Mouse (Mus musculus): ENCODE measurements around the gene Cadps. TPM values are rescaled to one million over a fixed set of nuclear protein-coding genes. Genes with fewer than 3 reads are reported as not detected.

The Cadps gene
- 5.5 and 6.0 TPM in 2 replicates for polyA plus RNA-seq (2012; rRNA removed)

DNA sequence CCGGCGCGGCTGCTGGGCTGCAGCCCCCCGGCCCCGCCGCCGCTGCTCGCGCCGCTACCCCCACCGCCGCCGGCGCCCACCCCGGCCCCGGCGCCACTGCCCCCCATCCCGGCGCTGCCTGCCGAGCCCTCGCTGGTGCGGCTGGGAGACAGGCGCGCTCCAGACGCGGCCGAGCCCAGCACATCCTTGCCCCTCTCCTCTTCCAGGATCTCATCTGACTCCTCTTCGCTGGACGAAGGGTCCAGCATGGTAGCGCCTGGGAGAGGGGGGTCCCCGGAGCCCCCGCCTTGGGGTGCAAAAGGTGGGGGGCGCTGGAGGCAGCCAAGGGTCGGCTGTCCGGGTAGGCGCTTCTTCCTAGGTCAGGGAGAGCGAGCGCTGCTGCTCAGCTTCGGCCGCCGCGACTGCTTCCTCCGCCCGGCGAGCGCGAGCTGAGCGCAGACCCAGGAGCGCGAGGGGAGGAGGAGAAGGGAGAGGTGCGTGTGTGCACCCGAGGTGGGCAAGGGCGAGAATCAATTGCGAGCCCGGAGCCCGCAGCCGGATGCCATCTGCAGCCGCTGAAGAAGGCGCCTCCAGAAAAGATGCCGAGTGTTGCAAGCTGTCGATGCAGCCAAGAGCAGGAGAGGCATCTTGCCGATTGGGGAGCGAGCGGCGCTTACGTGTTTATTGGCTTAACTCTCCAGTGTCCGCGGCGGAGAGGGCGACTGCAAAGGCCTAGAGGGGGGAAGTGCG, at the start of gene Cadps:
TSS of gene Cadps (minus strand) at position 589 of the 729 bp plus-strand sequence.
- H3K36me3 ChIP-seq (ENCODE audit: control insufficient read depth, insufficient read depth, low read length), result no peaks in the 10 kb centered on the region
- 5% methylated on average over 70 of the region's 71 CpGs for WGBS

DNA sequence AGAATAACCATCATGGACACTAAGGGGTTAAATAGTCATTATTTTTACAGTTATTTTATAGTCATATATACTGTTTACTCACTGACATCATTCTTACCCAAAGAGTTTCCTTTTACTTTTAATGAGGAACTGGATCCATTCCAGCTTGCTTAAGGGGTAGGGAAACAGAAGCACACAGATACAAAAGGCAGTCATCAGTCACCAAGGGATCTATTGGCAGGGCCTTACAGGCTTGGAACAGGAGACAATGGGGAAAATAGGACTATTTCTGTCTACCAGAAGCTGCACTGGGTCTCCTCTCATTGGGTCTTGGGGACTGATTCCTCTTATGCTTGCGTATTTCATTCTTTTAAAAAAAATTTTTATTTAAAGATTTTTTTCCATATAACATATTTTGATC, 46.7 kb upstream of the Cadps start:
- DNase-seq, result no peak
- Histone ChIP-seq H3K4me3 (ENCODE audit: control insufficient read depth, insufficient read depth, low read length) (no peak overlapping the region), H3K36me3 (ENCODE audit: control insufficient read depth, insufficient read depth, low read length) (no peaks in the 10 kb centered on the region), H3K27me3 (ENCODE audit: control insufficient read depth, insufficient read depth, low read length) (no peaks in the 10 kb centered on the region), H3K27ac (ENCODE audit: control insufficient read depth, insufficient read depth, low read length) (no peak overlapping the region), H3K4me1 (replicated peaks; ENCODE audit: control insufficient read depth, insufficient read depth, low read length) (no peaks in the 10 kb centered on the region)
- whole genome bisulfite sequencing, result 95% methylated on average over 1 of the region's 1 CpGs
- TF ChIP-seq POLR2A (IDR thresholded peaks at IDR 0.05; ENCODE audit: control insufficient read depth, extremely low read depth, insufficient read depth, low read length, poor library complexity) (no peak), CTCF (IDR thresholded peaks at IDR 0.05; ENCODE audit: borderline replicate concordance, control insufficient read depth, extremely low read depth, insufficient read depth, low read length, poor library complexity) (no peak)

More for the DNA sequence above, at the start of gene Cadps:
- no peak within 1 kb of the TSS for H3K27ac ChIP-seq (ENCODE audit: control insufficient read depth, insufficient read depth, low read length)
- no peaks in the 10 kb centered on the region for H3K4me1 ChIP-seq (replicated peaks; ENCODE audit: control insufficient read depth, insufficient read depth, low read length)
- peak; percentile 1 for DNase-seq
- TF ChIP-seq CTCF (IDR thresholded peaks at IDR 0.05; ENCODE audit: borderline replicate concordance, control insufficient read depth, extremely low read depth, insufficient read depth, low read length, poor library complexity) (no peak), POLR2A (IDR thresholded peaks at IDR 0.05; ENCODE audit: control insufficient read depth, extremely low read depth, insufficient read depth, low read length, poor library complexity) (no peak)
- H3K27me3 ChIP-seq (ENCODE audit: control insufficient read depth, insufficient read depth, low read length), result no peaks in the 10 kb centered on the region
- no peak within 1 kb of the TSS for H3K4me3 ChIP-seq (ENCODE audit: control insufficient read depth, insufficient read depth, low read length)

GRCm38 (mm10) chr14:12865258-12865657, 42.4 kb upstream of the Cadps start:
- H3K27me3 ChIP-seq (ENCODE audit: control insufficient read depth, insufficient read depth, low read length), result no peaks in the 10 kb centered on the region
- no peaks in the 10 kb centered on the region for H3K36me3 ChIP-seq (ENCODE audit: control insufficient read depth, insufficient read depth, low read length)
- no peak for DNase-seq
- H3K27ac ChIP-seq (ENCODE audit: control insufficient read depth, insufficient read depth, low read length), result no peak overlapping the region
- no peak for TF ChIP-seq POLR2A (IDR thresholded peaks at IDR 0.05; ENCODE audit: control insufficient read depth, extremely low read depth, insufficient read depth, low read length, poor library complexity)
- no peak for TF ChIP-seq CTCF (IDR thresholded peaks at IDR 0.05; ENCODE audit: borderline replicate concordance, control insufficient read depth, extremely low read depth, insufficient read depth, low read length, poor library complexity)
- no peaks in the 10 kb centered on the region for H3K4me1 ChIP-seq (replicated peaks; ENCODE audit: control insufficient read depth, insufficient read depth, low read length)
- 70% methylated on average over 2 of the region's 2 CpGs for WGBS
- no peak overlapping the region for H3K4me3 ChIP-seq (ENCODE audit: control insufficient read depth, insufficient read depth, low read length)

DNA sequence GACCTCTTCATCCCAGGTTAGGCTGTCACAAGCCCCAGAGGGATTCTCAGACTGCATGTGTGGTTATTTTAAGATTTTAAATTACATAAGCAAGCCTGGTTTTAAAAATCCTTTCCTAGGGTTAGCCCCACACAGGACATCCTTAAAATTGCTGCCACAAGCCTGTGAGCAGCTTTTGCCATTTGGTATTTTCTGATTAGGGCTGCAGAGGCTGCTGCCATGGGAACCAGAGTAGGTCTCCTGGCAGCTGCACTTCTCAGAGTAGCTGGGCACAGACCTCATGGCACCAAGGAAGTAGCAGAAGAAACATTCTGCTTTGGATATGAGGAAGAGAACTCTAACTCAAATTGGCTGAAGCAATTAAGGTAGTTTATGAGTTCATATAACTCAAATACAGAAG, 21.0 kb upstream of the Cadps start:
- no peak for DNase-seq
- TF ChIP-seq POLR2A (IDR thresholded peaks at IDR 0.05; ENCODE audit: control insufficient read depth, extremely low read depth, insufficient read depth, low read length, poor library complexity) (no peak), CTCF (IDR thresholded peaks at IDR 0.05; ENCODE audit: borderline replicate concordance, control insufficient read depth, extremely low read depth, insufficient read depth, low read length, poor library complexity) (no peak)
- H3K27me3 ChIP-seq (ENCODE audit: control insufficient read depth, insufficient read depth, low read length), result no peaks in the 10 kb centered on the region
- H3K4me1 ChIP-seq (replicated peaks; ENCODE audit: control insufficient read depth, insufficient read depth, low read length), result no peaks in the 10 kb centered on the region
- no peaks in the 10 kb centered on the region for H3K36me3 ChIP-seq (ENCODE audit: control insufficient read depth, insufficient read depth, low read length)
- H3K4me3 ChIP-seq (ENCODE audit: control insufficient read depth, insufficient read depth, low read length), result no peak overlapping the region
- H3K27ac ChIP-seq (ENCODE audit: control insufficient read depth, insufficient read depth, low read length), result no peak overlapping the region

DNA sequence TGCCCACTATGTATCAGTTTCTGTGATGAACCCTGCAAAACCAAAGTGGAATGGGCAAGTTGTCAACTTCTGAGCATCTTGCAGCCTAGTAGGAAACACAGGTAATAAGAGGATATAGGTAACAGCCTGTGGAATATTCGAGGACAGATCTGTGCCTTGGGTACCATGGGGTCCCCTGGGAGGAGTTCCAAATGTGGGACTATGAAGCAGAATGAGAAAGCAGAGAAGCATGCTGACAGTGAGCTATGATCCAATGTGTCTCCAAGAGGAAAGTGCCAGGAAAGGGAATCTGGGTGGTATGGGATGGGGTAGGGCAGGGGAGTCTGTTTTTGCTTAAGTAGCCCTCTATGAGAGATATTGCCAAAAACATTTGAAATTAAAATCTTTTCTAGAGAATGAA, 16.6 kb upstream of the Cadps start:
- Histone ChIP-seq H3K27ac (ENCODE audit: control insufficient read depth, insufficient read depth, low read length) (no peak overlapping the region), H3K4me3 (ENCODE audit: control insufficient read depth, insufficient read depth, low read length) (no peak overlapping the region), H3K27me3 (ENCODE audit: control insufficient read depth, insufficient read depth, low read length) (no peaks in the 10 kb centered on the region), H3K4me1 (replicated peaks; ENCODE audit: control insufficient read depth, insufficient read depth, low read length) (no peaks in the 10 kb centered on the region), H3K36me3 (ENCODE audit: control insufficient read depth, insufficient read depth, low read length) (no peaks in the 10 kb centered on the region)
- 29% methylated on average over 1 of the region's 1 CpGs for WGBS
- no peak for TF ChIP-seq POLR2A (IDR thresholded peaks at IDR 0.05; ENCODE audit: control insufficient read depth, extremely low read depth, insufficient read depth, low read length, poor library complexity)
- TF ChIP-seq CTCF (IDR thresholded peaks at IDR 0.05; ENCODE audit: borderline replicate concordance, control insufficient read depth, extremely low read depth, insufficient read depth, low read length, poor library complexity), result no peak
- no peak for DNase-seq

- no peak for DNase-seq
- no peak for TF ChIP-seq POLR2A (IDR thresholded peaks at IDR 0.05; ENCODE audit: control insufficient read depth, extremely low read depth, insufficient read depth, low read length, poor library complexity)
- TF ChIP-seq CTCF (IDR thresholded peaks at IDR 0.05; ENCODE audit: borderline replicate concordance, control insufficient read depth, extremely low read depth, insufficient read depth, low read length, poor library complexity), result no peak
- no peaks in the 10 kb centered on the region for H3K4me1 ChIP-seq (replicated peaks; ENCODE audit: control insufficient read depth, insufficient read depth, low read length)
- H3K27me3 ChIP-seq (ENCODE audit: control insufficient read depth, insufficient read depth, low read length), result no peaks in the 10 kb centered on the region
- no peak overlapping the region for H3K27ac ChIP-seq (ENCODE audit: control insufficient read depth, insufficient read depth, low read length)
- no peak overlapping the region for H3K4me3 ChIP-seq (ENCODE audit: control insufficient read depth, insufficient read depth, low read length)
- no peaks in the 10 kb centered on the region for H3K36me3 ChIP-seq (ENCODE audit: control insufficient read depth, insufficient read depth, low read length)
These were observed 16.1 kb upstream of the Cadps start for GRCm38 (mm10) chr14:12838949-12839348.

- no peaks in the 10 kb centered on the region for H3K4me1 ChIP-seq (replicated peaks; ENCODE audit: control insufficient read depth, insufficient read depth, low read length)
- no peak overlapping the region for H3K4me3 ChIP-seq (ENCODE audit: control insufficient read depth, insufficient read depth, low read length)
- TF ChIP-seq POLR2A (IDR thresholded peaks at IDR 0.05; ENCODE audit: control insufficient read depth, extremely low read depth, insufficient read depth, low read length, poor library complexity) (no peak), CTCF (IDR thresholded peaks at IDR 0.05; ENCODE audit: borderline replicate concordance, control insufficient read depth, extremely low read depth, insufficient read depth, low read length, poor library complexity) (no peak)
- H3K36me3 ChIP-seq (ENCODE audit: control insufficient read depth, insufficient read depth, low read length), result no peaks in the 10 kb centered on the region
- H3K27ac ChIP-seq (ENCODE audit: control insufficient read depth, insufficient read depth, low read length), result no peak overlapping the region
- no peaks in the 10 kb centered on the region for H3K27me3 ChIP-seq (ENCODE audit: control insufficient read depth, insufficient read depth, low read length)
- no peak for DNase-seq
These were observed 15.4 kb upstream of the Cadps start for GRCm38 (mm10) chr14:12838323-12838722.
